Mouse (Mus musculus) megakaryocyte-erythroid progenitor cell, adult 5-6 weeks (primary cell): ENCODE data around the gene Fam221b. TPM values are rescaled to one million over a fixed set of nuclear protein-coding genes. Genes with fewer than 3 reads are reported as not detected.

Experiments used
- ATAC-seq: replicated peaks from 2 replicates; pipeline ENCODE4 v1.8.0; 2016; ENCODE audit warnings: mild to moderate bottlenecking, inconsistent platforms; ENCODE audit not compliant: severe bottlenecking, poor library complexity, low FRiP score, low TSS enrichment
- total RNA-seq, 2 experiments: library from RNA; stranded (forward) in 1 of 2; stranded (reverse) in 1 of 2; fragments of 200-1000, 215-1000 nt in 1 of 2; fragments of >200 nt in 1 of 2; fragmentation: Nextera tagmentation in 1 of 2; gene quantifications; 2 replicates each; pipeline ENCODE4 v1.2.3; 2014 to 2017

The Fam221b gene
- total RNA-seq (2014; fragmentation: Nextera tagmentation) = not detected in 2 replicates
- total RNA-seq (2017) = 0.15 and 0.28 TPM in 2 replicates

DNA sequence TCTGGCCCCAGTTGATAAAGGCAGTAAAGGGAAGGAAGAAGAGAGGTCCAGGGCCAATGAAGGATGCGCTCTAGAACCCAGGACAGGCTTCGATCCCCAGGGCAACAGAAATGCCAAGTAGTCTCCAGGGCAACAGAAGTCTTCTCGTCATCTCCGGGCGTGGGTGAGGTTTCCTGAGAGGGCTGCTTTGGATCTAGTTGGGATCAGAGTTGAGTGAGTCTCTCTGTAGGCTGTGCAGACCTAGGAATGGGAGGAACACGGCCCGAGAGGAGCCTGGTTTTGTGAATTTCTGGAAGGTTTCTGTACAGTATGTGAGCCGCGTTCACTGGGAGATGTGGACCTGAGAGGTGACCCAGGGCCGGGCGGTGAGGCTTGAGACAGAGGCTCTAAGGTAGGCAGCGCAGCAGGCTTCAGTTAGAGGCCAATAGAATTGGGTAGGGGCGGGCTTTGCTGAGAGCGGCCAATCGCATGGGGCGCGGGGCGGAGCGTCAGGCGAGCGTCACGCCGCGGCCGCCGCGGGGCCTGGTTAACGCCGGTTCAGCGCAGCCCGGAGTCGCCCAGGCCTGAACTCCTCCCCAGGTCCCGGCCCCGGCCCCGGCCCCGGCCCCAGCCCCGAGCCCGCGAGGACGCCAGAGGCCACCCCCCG, at the start of gene Fam221b, which contains the start of gene Tmem8b:
TSS of gene Fam221b (minus strand) at position 364 of the 646 bp plus-strand sequence.
TSS of gene Tmem8b (plus strand) at position 190 of the 646 bp plus-strand sequence.
- ATAC-seq = peak; percentile 97

GRCm38 (mm10) chr4:43713652-43714219, 44.8 kb upstream of the Fam221b start:
- no peak for ATAC-seq

DNA sequence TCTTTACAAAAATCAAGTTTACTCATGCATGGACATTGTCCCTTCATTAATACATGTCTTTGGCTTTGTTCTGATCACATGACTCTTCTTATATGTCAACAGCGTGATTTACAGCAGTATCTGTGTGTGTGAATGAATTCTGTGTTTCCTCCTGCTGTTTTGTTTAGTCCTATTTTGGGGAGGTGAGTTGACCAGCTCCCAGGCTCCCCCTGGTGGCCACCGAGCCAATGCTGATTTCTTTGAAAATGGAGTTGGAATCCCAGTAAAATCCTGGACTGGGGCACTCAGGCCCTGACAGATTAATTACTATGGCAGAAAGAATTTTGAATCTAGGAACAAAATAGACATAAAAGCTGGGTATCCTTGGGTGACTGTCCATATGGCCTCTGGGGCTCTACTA, 42.9 kb upstream of the Fam221b start:
- peak; percentile 68; the same call in 1 of the 2 replicates for ATAC-seq

DNA sequence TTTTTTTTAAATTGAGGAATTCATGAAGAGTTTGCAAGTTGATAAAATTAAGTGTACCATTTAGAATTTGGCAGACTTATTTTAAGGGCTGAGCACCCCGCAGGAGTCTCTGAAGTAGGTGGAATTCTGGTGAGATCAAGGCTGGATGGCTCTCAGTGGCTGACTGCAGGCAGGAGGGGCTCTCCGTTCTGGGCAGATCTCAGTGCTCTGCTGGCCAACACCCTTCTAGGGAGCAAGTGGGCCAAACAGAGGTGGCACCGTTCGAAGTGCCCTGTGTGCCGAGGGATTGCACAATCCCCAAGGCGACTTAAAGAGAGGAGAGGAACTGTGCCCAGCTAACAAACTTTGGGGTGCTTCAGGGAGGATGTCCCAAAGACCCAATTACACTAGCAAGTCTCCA, 40.9 kb upstream of the Fam221b start, which contains the start of gene Olfr71:
TSS of gene Olfr71 (minus strand) at position 387 of the 400 bp plus-strand sequence.
- ATAC-seq = no peak

GRCm38 (mm10) chr4:43705991-43706390, 37.0 kb upstream of the Fam221b start:
- ATAC-seq = no peak

- no peak for ATAC-seq
Measured at GRCm38 (mm10) chr4:43703851-43704250, 34.9 kb upstream of the Fam221b start.

DNA sequence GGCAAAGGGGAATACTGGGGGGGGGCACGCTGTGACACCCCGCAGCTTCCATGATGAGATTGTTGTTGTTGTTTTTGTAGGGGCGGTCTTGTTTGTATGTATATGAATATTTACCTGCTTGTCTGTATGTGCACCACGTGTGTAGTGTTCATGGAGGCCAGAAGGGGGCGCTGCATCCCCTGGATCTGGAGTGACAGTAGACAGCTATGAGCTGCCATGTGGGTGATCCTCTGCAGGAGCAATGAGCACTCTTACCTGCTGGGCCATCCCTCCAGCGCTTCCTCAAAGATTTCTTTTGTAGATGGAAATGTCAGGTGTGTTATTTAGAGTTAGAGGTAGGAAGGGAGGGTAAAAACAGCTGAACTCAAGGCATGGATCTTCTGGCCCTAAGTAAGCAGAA, 34.5 kb upstream of the Fam221b start:
- 0 out of 2 replicates have a peak, but pooled peaks have one; percentile 59 for ATAC-seq

- ATAC-seq = no peak
Measured at GRCm38 (mm10) chr4:43700707-43701106, 31.8 kb upstream of the Fam221b start, which contains the start of gene Olfr70. Gene Olfr70 (minus strand): TSS chr4:43700807.

GRCm38 (mm10) chr4:43696561-43696960, 27.6 kb upstream of the Fam221b start:
- no peak for ATAC-seq

- no peak for ATAC-seq
Measured at GRCm38 (mm10) chr4:43695249-43695671, 26.3 kb upstream of the Fam221b start.

GRCm38 (mm10) chr4:43694439-43695248, 25.7 kb upstream of the Fam221b start:
- ATAC-seq = peak; percentile 65

GRCm38 (mm10) chr4:43693806-43694241, 24.9 kb upstream of the Fam221b start:
- peak; percentile 48; the same call in 1 of the 2 replicates for ATAC-seq

DNA sequence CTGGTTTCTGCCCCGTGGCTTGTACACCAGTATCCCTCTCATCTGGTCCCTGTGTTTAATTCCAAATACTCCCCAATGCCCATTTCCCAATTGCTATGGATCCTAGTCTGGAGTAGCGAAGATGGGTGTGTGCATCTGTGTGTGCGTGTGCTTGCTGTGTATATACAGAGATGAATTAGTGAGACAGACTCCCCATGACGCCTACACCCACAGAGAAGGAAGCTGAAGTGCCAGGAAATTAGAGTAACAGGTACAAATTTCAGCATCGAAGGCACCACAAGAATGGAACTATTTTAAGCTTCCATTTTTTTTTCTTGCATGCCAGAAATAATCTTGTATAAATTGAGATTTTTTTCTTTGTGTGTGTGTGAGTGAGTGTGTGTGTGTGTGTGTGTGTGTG, 22.1 kb upstream of the Fam221b start:
- no peak for ATAC-seq

GRCm38 (mm10) chr4:43690021-43690420, 21.1 kb upstream of the Fam221b start:
- no peak for ATAC-seq

- ATAC-seq = no peak
Measured at GRCm38 (mm10) chr4:43679416-43680043, 10.6 kb upstream of the Fam221b start.

DNA sequence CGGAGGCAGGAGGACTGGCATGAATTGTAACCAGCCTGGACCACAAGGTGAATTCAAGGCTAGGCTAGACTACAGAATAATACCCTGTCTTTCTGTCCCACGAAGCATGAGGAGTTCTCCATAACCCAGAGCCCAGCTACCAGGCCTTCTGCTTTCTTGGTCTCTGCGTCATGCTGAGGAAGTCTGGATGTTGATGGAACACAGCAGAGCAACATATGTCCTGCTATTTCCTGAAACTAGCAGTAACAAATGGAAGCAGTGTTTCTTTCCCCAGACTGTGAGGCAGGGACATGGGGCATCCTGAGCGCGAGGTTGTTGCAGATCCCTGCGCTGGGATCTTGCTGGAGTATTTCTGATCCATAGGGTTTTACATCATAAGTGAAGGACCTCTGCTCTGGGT, 9.6 kb upstream of the Fam221b start:
- no peak for ATAC-seq

GRCm38 (mm10) chr4:43675608-43676007, 6.7 kb upstream of the Fam221b start:
- no peak for ATAC-seq

GRCm38 (mm10) chr4:43674974-43675373, 6.0 kb upstream of the Fam221b start:
- ATAC-seq = no peak

GRCm38 (mm10) chr4:43673703-43674102, 4.8 kb upstream of the Fam221b start:
- no peak for ATAC-seq
